Mouse (Mus musculus): ENCODE data around the gene Polr2e.

The Polr2e gene

GRCm38 (mm10) chr10:80033511-80034391, 5.8 kb downstream of the Polr2e start:
- DNase-seq, result peak; percentile 67

DNA sequence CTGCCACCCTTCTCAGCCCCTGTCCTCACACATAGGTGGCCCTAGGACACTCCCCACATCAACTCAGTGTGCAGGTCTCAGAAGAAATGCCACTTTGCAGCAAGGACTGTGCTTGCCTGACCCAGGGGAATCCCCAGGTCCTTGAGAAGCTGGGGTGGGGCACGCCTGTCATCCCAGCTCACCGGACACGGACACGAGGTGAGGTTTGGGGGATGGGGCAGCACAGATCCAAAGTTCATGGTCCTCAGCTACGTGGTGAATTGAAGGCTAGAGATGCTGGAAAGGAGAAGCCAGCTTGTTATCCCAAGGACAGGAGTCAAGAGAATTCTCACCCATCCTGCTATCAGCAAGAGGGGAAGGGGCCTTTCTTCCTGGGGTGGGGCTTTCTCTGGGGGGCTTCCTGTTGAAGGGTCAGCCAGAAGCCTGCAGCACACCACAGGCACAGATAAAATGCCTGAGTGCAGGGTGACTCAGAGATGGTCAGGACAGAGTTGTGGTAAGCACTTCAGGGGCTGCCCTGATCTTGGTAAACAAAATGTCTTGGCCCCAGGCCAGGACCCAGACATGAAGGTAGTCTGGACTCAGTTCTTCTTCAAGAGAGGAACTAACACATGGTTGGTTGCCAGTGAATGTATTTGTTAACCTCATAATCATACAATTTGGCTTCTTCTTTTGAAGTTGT, 6.7 kb downstream of the Polr2e start:
- DNase-seq, result no peak

- DNase-seq, result no peak
Measured at GRCm38 (mm10) chr10:80030736-80031135, 8.9 kb downstream of the Polr2e start.

DNA sequence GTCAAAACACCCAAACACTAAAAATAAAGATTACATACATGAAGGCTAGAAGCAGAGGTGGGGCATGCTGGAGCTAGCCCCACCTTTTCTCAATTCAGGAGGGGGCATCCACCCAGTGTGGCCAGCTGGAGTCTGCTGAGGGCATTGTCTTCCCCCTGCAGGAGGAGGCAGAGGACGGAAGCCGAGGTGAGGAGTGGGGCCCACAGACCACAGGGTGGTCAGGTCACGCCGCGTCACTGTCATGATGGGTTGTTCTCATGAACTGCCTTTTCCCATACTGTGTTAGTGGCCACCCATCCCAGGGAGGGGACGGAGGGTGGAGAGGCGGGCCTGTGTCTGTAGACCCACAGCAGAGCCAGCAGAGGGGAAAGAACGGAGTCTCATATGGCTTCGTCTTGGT, 9.4 kb downstream of the Polr2e start:
- DNase-seq, result no peak

- no peak for DNase-seq
Measured at GRCm38 (mm10) chr10:80028521-80028846, 11.1 kb downstream of the Polr2e start.

DNA sequence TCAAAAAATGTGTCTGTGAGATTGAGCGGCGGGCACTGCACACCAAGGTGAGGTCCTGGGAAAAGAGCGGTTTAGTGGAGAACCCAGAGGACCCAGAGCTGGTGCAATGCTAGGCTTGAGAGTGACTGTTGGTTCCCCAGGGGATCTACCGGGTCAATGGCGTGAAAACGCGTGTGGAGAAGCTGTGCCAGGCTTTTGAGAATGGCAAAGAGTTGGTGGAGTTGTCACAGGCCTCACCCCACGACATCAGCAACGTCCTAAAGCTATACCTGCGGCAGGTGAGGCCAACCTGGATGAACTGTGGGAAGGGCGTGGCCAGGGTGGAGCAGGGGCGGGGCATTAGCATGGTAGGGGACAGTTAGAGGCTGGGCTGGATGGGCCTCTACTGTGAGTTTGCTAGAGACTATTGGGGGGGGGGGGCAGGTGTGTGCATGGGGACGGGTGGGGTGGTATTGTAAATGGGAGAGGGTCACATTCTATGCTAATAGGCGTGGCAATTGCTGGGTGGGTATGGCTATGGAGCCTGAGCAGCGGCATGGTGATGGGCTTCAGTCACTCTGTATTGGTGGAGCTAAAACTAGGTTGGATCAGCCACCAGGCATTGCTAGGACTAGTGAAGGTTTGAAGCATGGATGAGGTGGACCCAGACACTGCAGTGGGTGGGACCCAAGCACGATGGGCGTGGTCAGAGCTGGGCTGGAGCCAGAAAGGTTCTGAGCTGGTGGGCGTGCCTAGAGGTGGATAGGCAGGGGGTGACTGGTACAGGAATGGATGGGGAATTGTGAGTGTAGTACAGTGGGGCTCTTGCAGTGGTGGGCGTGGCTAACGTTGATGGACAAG, 11.7 kb downstream of the Polr2e start:
- DNase-seq, result no peak

DNA sequence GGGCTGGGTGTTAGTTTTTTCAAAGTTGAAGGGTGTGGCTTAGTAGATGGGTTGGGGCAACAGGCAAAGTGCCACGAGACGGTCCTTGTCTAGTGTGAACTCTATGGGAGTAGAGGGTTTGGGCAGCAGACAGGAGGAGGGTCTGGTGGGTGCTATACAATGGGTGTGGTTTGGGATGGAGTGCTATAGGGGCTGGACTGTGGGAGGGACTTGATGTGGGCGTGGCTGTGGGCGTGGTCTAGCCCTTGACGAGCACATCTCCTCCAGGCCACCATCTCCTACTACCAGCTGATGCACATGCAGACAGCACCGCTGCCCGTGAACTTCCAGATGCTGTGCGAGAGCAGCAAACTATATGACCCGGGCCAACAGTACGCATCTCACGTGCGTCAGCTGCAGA, 13.7 kb downstream of the Polr2e start:
- no peak for DNase-seq

- DNase-seq, result no peak
Measured at GRCm38 (mm10) chr10:80025463-80025862, 14.1 kb downstream of the Polr2e start.

- no peak for DNase-seq
Measured at GRCm38 (mm10) chr10:80025044-80025347, 14.6 kb downstream of the Polr2e start.

GRCm38 (mm10) chr10:80024229-80025043, 15.2 kb downstream of the Polr2e start:
- DNase-seq, result no peak

DNA sequence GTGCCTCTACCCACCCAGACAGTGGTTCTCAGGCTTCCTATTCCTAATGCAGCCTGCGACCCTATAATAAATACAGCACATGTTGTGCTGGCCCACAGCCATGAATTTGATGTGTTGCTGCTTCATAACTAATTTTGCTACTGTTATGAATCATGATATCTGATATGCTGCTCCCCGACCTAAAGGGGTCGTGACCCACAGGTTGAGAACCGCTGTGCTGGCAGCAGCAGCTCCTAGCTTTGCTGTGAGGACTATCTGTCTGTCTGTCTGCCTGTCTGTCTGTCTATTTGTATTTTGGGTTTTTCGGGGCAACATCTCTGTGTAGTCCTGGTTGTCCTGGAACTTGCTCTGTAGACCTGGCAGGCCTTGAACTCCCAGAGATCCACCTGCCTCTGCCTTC, 15.8 kb downstream of the Polr2e start:
- no peak for DNase-seq

DNA sequence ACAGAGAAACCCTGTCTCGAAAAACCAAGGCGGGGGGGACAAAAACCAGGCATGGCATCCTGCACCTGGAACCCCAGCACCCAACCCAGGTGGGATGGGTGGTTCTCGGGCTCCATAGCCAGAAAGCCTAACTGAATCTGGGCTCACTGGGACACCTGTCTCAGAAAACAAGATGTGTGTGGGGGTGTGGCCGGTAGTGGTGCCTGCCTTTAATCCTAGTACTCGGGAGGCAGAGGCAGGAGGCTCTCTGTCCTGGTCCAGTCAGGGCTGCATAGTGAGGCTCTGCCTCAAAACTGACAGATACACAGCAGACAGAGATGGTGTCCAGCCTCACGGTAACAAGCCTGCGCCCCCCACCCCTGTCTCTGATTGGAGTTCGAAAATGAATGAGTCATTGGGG, 16.8 kb downstream of the Polr2e start:
- DNase-seq, result no peak

- no peak for DNase-seq
Measured at GRCm38 (mm10) chr10:80022164-80022563, 17.4 kb downstream of the Polr2e start.

- DNase-seq, result no peak
Measured at GRCm38 (mm10) chr10:80021320-80021641, 18.3 kb downstream of the Polr2e start.

DNA sequence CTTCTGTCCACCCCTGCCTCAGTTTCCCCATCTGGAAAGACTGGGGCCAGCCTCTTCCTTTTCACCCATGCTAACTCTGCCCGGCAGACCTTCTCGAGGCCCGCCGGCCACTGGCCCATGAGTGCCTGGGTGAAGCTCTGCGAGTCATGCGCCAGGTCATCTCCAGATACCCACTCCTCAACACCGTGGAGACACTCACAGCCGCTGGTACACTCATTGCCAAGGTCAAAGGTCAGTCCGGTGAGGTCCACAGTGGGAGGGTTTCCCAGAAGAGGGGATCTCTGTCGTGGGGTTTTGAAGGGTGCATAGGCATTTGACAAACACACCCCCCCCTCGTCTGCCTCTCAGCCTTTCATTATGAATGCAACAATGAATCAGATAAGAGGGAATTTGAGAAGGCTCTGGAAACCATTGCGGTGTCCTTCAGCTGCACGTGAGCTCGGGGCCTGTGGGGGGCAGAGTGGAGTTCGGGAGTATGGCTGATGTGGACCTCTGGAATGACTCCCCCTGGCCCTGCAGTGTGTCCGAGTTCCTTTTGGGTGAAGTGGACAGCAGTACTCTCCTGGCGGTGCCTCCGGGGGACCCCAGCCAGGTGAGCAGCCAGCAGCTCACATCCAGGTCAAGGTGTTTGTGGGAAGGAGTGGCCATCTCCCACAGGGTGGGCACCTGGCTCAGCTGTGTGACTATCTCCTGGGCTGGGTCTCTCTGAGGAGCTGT, 18.8 kb downstream of the Polr2e start:
- DNase-seq, result no peak

DNA sequence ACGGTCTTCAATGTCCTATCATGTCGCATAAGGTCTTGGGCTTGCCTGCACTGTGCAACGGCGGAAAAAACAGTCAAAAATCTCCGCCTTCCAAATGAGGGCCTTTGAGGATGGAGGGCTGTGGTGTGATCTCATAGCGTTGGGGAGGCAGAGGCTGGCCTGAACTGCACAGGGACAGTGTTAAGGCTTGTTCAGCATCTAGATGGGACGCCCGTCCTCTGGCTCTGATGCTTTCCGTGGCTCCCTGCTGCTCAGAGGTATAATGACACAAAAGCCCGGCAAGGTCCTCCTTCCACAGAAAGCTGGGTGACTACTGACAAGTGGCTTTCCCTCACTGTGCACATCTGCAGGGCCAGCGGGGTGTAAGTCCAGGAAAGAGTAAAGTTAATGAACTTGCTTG, 19.4 kb downstream of the Polr2e start:
- no peak for DNase-seq

- no peak for DNase-seq
Measured at GRCm38 (mm10) chr10:80019471-80020131, 20.0 kb downstream of the Polr2e start.

DNA sequence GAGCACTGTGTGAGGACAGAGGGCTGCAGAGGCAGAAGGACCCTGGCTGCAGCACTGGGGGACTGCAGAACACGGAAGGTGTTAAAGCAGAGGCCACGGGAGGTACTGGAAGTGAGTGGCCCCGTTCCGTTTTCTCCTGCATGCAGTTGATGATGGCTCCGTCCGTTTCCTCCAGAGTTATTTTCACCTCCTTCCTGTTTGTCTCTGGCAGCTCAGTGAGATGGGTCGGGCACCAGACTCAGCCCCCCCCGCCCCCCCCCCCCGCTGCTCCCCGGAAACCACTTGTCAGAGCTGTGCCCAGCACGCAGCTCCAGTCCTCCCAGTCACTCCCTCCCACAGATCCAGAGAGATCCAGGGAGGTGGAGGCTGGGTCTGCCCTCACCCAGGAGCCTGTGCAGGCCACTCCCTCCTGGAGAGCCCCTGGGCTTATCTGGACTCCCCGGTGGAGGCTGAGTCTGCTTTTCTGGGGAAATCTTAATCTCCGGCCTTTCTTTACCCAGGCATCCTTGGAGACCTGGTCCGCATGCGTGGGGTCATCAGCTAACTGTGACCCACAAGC, 20.8 kb downstream of the Polr2e start:
- no peak for DNase-seq

GRCm38 (mm10) chr10:80017771-80018170, 21.8 kb downstream of the Polr2e start:
- DNase-seq, result no peak

DNA sequence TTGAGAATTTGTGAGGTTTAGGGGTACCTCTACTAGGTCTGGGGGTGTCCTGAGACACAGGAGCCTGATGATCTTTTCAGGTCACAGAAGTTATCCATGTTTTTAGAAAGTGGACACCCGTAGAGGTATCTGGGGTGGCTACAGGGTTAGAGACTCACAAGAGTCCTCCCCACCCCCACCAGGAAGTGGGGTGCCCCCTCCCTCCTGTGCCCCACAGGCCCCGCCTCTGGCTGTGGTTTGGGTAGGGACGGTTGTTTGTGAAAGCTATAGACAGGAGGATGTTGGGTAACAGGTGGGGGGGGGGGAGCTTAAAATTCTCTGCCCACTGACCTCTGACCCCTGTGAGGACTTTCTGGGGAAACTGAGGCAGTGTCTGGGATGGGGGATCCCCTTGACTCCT, 22.2 kb downstream of the Polr2e start:
- no peak for DNase-seq

GRCm38 (mm10) chr10:80016931-80017330, 22.7 kb downstream of the Polr2e start:
- DNase-seq, result no peak
